Mouse (Mus musculus): ENCODE data around the gene Ttc39b.
"Not testable (repeated sequence)": the region's sequence is repeated elsewhere in the genome, so short reads cannot be mapped to it uniquely, and the experiment has no call there.

Gene Ttc39b

DNA sequence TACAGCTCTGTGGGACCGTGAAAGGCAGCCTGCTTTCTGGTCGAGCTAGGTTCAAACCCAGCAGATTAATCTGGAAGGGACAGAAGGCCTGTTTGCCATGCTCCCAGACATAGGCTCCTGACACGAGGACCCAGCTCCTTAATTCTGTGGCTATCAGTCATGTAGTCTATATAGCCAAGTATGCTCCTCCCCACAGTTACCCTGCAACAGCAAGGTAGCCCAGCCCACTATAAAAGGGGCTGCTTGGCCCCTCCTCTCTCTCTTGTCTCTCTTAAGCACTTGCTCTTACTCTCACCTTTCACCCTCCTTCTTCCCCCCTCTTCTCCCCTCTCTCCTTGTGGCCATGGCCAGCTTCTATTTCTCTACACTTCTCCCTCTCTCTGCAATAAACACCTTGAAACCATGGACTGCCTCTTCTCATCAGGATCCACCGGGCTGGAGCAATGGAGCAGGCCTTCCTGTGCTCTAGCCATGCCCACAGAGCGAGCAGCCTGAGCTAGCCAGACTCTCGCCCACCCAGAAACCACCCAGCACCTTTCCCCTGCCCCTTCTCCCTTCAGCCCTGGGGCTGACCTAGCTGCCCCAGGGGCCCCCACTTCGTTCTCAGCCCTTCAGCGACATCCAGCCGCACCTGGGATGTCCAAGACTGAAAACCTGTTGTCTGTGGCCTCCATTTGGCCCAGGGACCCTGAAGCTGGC lies 51.0 kb downstream of the Ttc39b start:
- DNase-seq: no peak

- no peak for DNase-seq
Observed at GRCm38 (mm10) chr4:83270481-83270880, 53.6 kb downstream of the Ttc39b start.

GRCm38 (mm10) chr4:83269614-83270013 lies 54.4 kb downstream of the Ttc39b start:
- no peak for DNase-seq

- DNase-seq: no peak
Observed at GRCm38 (mm10) chr4:83265926-83266692, 57.9 kb downstream of the Ttc39b start.

DNA sequence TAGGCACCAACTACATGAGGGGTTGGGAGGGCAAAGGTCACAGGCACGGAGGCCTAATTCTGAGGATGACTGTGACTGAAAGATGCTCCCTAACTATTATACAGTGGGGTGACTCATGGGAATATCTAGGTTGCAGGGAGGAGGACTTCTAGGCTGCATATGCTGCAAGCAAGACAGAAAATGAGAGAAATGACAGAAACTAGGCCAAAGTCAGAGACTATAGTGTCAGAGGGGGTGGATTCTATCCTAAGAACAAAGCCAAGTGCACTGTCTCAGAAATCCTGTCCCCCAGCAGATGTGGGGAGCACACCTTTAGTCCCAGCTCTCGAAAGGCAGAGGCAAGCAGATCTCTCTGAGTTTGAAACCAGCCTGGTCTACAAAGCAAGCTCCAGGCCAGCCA lies 59.2 kb downstream of the Ttc39b start:
- DNase-seq: no peak

DNA sequence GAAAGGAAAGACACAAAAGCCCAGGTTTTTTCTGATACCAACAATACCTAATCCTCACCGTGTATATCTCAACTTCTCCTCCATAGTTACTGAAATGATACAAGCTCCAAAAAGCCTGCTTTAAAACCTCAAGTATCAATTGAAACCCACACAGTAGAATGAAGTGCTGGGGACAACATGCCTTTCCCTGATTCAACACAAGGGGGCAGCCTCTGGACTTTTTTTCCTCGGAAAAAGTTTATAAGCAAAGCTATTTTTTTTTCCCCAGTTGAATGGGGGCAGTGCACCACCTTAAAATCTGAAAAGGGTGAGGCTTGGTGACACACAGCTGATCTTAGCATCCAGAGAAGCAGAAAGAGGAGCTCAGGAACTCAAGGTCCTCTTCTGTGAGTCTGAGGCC lies 62.1 kb downstream of the Ttc39b start:
- DNase-seq: peak; percentile 72 to 73

GRCm38 (mm10) chr4:83259690-83260089 lies 64.4 kb downstream of the Ttc39b start:
- no peak for DNase-seq

- no peak for DNase-seq
Observed at GRCm38 (mm10) chr4:83258273-83258672, 65.8 kb downstream of the Ttc39b start.

DNA sequence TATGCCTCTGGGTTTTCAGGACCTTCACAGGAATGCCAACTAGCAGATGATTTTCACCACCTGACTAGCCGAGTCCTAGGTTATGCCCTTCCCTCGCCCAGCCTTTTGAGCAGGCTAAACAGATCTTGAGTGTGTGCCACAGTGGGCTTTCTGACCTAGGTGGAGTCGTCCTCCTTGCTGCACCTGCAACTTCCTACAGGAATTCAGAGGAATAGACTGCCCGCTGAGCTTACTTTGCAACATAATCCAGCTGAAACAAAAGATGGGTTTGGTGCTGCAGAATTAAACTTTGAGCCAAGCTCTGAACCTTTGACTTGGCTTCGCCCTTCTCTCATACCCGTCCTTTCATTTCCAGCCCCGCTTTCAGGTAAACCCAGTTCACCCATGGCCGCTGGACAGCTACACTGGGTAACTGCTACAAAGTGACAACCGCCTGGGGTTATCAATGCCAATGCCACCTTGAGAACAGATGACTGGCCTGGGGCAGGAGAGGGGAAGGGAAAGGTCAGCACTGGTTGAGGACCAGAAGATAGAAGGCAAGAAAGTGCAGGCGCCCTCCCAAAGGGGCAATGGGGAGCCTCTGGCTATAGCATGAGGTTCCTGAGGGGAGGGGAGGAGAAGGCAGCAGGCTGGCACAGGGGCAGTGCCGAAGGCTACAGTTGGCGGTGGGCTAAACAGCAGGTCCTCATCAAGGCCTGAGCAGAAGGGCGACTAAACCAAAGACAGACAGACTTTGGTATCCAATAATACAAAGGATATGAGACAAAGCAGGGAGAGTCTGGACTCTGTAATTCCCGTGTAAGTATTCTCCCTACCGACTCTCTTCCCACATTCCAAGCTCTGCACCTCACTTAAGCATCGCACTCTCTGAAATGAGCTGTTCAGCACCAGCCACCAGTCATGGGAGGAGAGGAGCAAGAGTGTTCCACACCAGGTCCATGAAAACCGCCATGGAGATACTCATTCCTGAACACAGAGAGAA lies 66.5 kb downstream of the Ttc39b start:
- no peak for DNase-seq

DNA sequence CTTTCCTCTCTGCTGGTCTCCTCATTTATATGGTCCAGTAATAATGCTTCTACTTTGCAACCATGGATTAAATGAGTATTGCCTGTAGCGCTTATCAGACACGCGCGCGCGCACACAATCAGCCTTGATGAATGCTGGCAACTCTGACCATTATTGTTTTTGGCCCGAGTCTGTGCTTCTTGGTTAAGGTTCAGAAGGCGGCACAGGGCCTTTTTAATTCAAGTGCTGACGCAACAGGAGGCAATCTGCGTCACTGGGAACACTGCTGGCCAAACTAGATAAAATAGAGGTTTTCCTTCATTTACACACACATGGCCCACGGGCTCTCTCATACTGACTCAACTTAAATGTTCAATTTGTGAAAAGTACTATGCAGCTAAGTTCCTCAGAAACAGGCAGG lies 67.3 kb downstream of the Ttc39b start:
- peak; percentile 20 to 44 for DNase-seq

- no peak for DNase-seq
Observed at GRCm38 (mm10) chr4:83254941-83255340, 69.1 kb downstream of the Ttc39b start.

- DNase-seq: no peak
Observed at GRCm38 (mm10) chr4:83253679-83254078, 70.4 kb downstream of the Ttc39b start.

- no peak for DNase-seq
Observed at GRCm38 (mm10) chr4:83243706-83244105, 80.3 kb downstream of the Ttc39b start.

- no peak for DNase-seq
Observed at GRCm38 (mm10) chr4:83241630-83242029, 82.4 kb downstream of the Ttc39b start.

- no peak for DNase-seq
Observed at GRCm38 (mm10) chr4:83237656-83238055, 86.4 kb downstream of the Ttc39b start.

- not testable (repeated sequence) for DNase-seq
Observed at GRCm38 (mm10) chr4:83235304-83235703, 88.8 kb downstream of the Ttc39b start.

GRCm38 (mm10) chr4:83234739-83235138 lies 89.3 kb downstream of the Ttc39b start:
- DNase-seq: no peak

- no peak for DNase-seq
Observed at GRCm38 (mm10) chr4:83234132-83234531, 89.9 kb downstream of the Ttc39b start.

DNA sequence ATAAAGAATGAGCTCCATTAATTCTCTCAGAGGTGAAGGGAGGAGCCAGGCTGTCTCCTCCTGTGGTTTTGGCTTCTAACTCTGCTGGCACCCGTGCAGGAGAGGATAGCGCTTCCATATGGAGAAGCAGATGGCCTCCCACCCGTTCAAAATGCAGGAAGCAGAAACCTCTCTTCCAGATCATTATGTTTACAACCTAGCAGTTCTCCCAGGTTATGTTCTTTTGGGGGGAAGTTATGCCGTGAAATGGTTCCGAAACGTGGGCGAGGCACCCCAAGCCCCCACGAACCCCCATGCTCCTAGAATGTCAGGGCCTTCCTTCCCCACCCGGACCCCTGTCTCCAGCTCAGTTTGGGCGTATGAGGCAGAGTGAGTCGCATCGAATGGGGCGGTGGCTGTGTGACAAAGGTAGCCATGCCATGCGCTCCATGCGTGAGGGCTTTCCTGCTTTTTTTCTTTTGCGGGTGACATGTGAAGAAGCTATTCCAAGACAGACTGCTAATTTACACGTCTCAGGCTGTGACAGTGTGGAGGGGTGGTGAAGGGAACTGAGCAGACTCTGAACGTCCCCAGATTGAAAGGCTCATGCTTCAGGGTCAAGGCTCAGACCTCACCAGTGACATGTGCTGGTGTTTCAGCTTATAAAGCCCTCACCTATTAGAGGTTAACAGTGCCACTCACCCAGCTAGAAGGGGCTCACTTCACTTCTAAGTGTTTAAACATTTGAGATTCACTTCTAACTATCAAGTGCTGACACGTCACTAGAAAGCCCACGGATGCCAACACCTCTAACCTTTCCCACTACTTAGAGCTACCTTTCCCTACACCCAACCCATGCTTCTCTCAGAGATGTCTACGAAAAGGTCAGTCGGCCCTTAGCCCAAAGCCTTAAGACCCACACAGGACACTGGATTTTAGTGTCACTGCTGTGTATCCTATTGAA lies 90.6 kb downstream of the Ttc39b start:
- DNase-seq: peak; percentile 36 to 46

GRCm38 (mm10) chr4:83232315-83232880 lies 91.7 kb downstream of the Ttc39b start:
- no peak for DNase-seq

GRCm38 (mm10) chr4:83228664-83229283 lies 95.3 kb downstream of the Ttc39b start:
- peak in 1 of 2 experiments; percentile 10 for DNase-seq

All from kidney, postnatal 4 days (tissue).